ENCODE assay signal across 9 mouse cellular contexts in genomic region chr4:108300266-108300665, GRCm38 (mm10). TPM values are rescaled to one million over a fixed set of nuclear protein-coding genes. Genes with fewer than 3 reads are reported as not detected.
A peak's percentile ranks its signal among the peaks of the same experiment; 100 is the strongest.
DNase-seq lines count a peak whose midpoint lies in the region; ATAC-seq and TF ChIP-seq lines count a peak whose summit lies in the region.
"Had no signal": no experiment of that assay in that cellular context is flagged by ENCODE, and none has a peak within 500 bp of the region (broad histone marks: within the 10 kb centered on the region; RNA-seq: fewer than 3 reads in every experiment).

No protein-coding gene starts in this region.

- TF ChIP-seq POLR2A in spleen, adult 2 months (IDR thresholded peaks at IDR 0.05; ENCODE audit: low read depth, low read length) = no peak

- H3K4me1 ChIP-seq in spleen, adult 2 months (ENCODE audit: control insufficient read depth, insufficient read depth, insufficient read length) = peaks cover 9% of the 10 kb centered on the region; the same call in 1 of the 2 replicates
- peaks cover 26% of the 10 kb centered on the region for H3K4me1 ChIP-seq in hindbrain, embryonic 13.5 days (replicated peaks)

- H3K36me3 ChIP-seq in spleen, adult 2 months (ENCODE audit: control insufficient read depth, insufficient read depth, low read length) = no peaks in the 10 kb centered on the region
- no peaks in the 10 kb centered on the region for H3K36me3 ChIP-seq in hindbrain, embryonic 13.5 days

- H3K9me3 ChIP-seq in hindbrain, embryonic 13.5 days = no peaks in the 10 kb centered on the region

- H3K4me3 ChIP-seq in spleen, adult 2 months (ENCODE audit: extremely low read depth, insufficient read depth, insufficient read length) = peak overlapping the region; percentile 83
- H3K4me3 ChIP-seq in hindbrain, embryonic 13.5 days = peak overlapping the region; percentile 96

- WGBS in spleen, adult 2 months = 1% methylated on average over 14 of the region's 14 CpGs
- under 1% methylated on average over 14 of the region's 14 CpGs for WGBS in hindbrain, embryonic 13.5 days

- H3K27ac ChIP-seq in spleen, adult 2 months (ENCODE audit: insufficient read depth, low read length) = 0 out of 2 replicates have a peak overlapping the region, but pooled peaks have one; percentile 12
- H3K27ac ChIP-seq in hindbrain, embryonic 13.5 days = peak overlapping the region; percentile 94

- H3K27me3 ChIP-seq in spleen, adult 2 months (ENCODE audit: control insufficient read depth, insufficient read depth, low read length) = no peaks in the 10 kb centered on the region
- H3K27me3 ChIP-seq in hindbrain, embryonic 13.5 days = no peaks in the 10 kb centered on the region
- H3K27me3 ChIP-seq: Patski had no signal

- peak; percentile 43 for DNase-seq in embryo, embryonic 11 days
- no peak for DNase-seq in embryo, embryonic 9.5 days (ENCODE audit: extremely low spot score)
- DNase-seq in spleen, adult 2 months (ENCODE audit: low read depth in 1 of 2, low spot score in 2 of 2) = no peak
- DNase-seq in spleen, postnatal 4 days (ENCODE audit: low spot score in 2 of 2) = no peak
- peak; percentile 13 for DNase-seq in lung, postnatal 14 days
- peak; percentile 62 for DNase-seq in thymus, postnatal 14 days
- no peak for DNase-seq in right cerebral cortex, postnatal 10 days (ENCODE audit: low spot score in 2 of 2)

- peak overlapping the region; percentile 94 for H3K9ac ChIP-seq in hindbrain, embryonic 13.5 days

- no peak for TF ChIP-seq CTCF in spleen, adult 2 months (IDR thresholded peaks at IDR 0.05; ENCODE audit: extremely low read depth, insufficient read depth, insufficient read length, insufficient replicate concordance)

- H3K4me2 ChIP-seq in hindbrain, embryonic 13.5 days = peak overlapping the region; percentile 69

- ATAC-seq in hindbrain, embryonic 13.5 days (ENCODE audit: low FRiP score) = no peak

RNA-seq across cellular contexts. Expression of gene Zyg11b, which starts 0.6 kb away (rescaled TPM):
- 4.3 and 5.5 TPM in 2 replicates for polyA plus RNA-seq in spleen, adult 2 months (2012; rRNA removed)
- polyA plus RNA-seq in hindbrain, embryonic 13.5 days (2015; fragmentation: Nextera tagmentation; extraction: Ambion mirVana) = 27.1 and 27.7 TPM in 2 replicates

RNA-seq across cellular contexts. Expression of gene Coa7, which starts 27.7 kb away (rescaled TPM):
- 2.8 and 3.7 TPM in 2 replicates for polyA plus RNA-seq in spleen, adult 2 months (2012; rRNA removed)
- polyA plus RNA-seq in hindbrain, embryonic 13.5 days (2015; fragmentation: Nextera tagmentation; extraction: Ambion mirVana) = 49.9 and 50.0 TPM in 2 replicates

Comparison
In these comparisons a context has a peak if more than half of its experiments do, and no peak if none do; other contexts are left out.
1. DNase-seq: peak in embryo, embryonic 11 days (single experiment), lung, postnatal 14 days (single experiment) and thymus, postnatal 14 days (single experiment); none in embryo, embryonic 9.5 days (single experiment), spleen, adult 2 months (0 of 2), spleen, postnatal 4 days (0 of 2) and right cerebral cortex, postnatal 10 days (0 of 2).
2. RNA of gene Coa7, which starts 27.7 kb away (polyA plus RNA-seq): 49.9 to 50.0 TPM in hindbrain, embryonic 13.5 days; 2.8 to 3.7 TPM in spleen, adult 2 months; every median in the first group is over 10 times any median in the second.